Mouse (Mus musculus) bone marrow, adult 2 months (tissue): ENCODE data around the gene Ttc19.

Experiments
- CTCF ChIP-seq: fragments of 200-500 bp; IDR thresholded peaks from 2 replicates; pipeline ENCODE4 v1.5.1; 2011; ENCODE audit warnings: low read length, control low read depth; ENCODE audit not compliant: control insufficient read depth, insufficient read depth
- POLR2A ChIP-seq: fragments of 200-500 bp; IDR thresholded peaks from 2 replicates; pipeline ENCODE4 v1.6.1; 2011; ENCODE audit warnings: low read depth, mild to moderate bottlenecking, control low read depth, low read length, borderline replicate concordance; ENCODE audit not compliant: control insufficient read depth

- TF ChIP-seq CTCF, result no peak
- TF ChIP-seq POLR2A, result no peak
Observed at GRCm38 (mm10) chr11:62366879-62367278, 85.6 kb downstream of the Ttc19 start.
